Mouse (Mus musculus) embryo, embryonic 11.5 days (tissue): Measurements from ENCODE around the gene Slc6a6.

Source experiments
- DNase-seq: peaks from one replicate; pipeline ENCODE4 v3.0.0-alpha.2; 2012; ENCODE audit warnings: low read depth, low spot score

The Slc6a6 gene

GRCm38 (mm10) chr6:91700823-91701621 lies 17.2 kb downstream of the Slc6a6 start:
- no peak for DNase-seq

GRCm38 (mm10) chr6:91703459-91703858 lies 19.6 kb downstream of the Slc6a6 start:
- DNase-seq = no peak

DNA sequence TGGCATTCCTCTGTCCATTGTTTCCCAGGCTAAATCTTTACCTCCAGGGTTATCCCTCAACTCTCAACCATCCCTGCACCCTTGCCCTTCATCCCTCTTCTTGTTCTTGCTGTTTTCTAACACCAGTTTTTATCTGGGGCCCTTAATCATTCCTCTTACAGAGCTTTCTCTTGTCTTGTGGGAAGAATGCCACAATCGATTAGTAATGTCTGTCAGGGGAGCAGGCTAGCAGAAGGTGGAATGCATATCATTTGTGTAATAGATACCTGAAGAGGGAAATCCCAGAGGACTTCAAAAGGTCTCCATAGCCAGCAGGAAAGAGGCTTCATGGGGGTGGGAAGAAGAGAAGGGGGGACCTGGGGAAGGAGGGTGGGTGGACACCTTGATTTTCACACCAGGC lies 20.6 kb downstream of the Slc6a6 start:
- no peak for DNase-seq

DNA sequence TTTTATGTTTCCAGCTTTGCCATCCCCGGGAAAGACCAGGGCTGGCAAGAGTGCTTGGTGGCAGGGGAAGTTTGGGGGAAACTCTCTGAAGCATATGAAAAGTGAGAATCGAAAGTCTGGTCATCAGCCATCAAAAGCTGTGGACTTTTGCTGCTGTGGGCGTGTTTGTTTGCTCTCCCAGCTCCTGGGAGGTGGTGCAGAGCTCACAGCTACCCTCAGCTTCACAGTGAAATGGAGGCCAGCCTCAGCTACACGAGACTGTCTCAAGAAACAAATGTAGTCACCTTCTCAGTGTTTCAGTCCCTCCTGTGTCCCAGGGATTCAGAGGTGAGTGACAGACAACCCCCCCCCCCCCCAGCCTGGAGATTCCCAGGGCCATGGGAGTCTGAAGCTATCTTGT lies 21.8 kb downstream of the Slc6a6 start:
- no peak for DNase-seq

DNA sequence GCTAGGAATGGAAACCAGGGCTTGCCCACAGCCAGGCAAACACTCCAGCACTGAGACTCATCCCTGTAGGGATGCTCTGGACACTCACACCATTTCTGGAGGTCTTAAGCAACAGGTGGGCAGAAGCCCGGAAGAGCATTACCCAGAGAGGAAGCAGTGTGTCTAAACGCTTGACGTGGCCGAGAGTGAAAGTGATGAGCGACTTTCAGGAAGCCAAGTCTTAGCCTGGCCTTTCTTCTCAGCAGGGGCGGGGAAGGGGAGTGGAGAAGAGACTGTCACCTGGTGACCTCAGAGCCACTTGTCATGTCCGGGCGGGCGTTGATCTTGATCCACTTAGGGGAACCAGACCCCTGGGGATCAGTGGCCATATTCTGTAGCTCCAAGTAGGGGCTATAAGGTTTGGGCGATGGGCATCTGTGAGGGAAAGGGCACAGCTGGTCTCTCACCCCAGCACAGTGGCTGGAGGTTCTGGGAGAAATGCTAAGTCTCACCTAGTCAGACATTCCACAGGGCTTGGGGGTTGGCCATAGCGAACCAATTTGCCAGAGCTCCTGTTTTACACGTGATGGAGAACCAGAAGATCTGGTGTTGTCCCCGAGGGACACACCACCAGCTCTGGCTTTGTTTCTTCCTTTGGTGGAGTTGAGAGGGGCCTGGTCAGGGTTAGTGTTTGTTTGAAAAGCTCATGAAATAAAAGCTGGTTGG lies 22.4 kb downstream of the Slc6a6 start:
- no peak for DNase-seq

GRCm38 (mm10) chr6:91707276-91707885 lies 23.5 kb downstream of the Slc6a6 start:
- no peak for DNase-seq

GRCm38 (mm10) chr6:91707886-91708564 lies 24.2 kb downstream of the Slc6a6 start:
- DNase-seq = no peak

DNA sequence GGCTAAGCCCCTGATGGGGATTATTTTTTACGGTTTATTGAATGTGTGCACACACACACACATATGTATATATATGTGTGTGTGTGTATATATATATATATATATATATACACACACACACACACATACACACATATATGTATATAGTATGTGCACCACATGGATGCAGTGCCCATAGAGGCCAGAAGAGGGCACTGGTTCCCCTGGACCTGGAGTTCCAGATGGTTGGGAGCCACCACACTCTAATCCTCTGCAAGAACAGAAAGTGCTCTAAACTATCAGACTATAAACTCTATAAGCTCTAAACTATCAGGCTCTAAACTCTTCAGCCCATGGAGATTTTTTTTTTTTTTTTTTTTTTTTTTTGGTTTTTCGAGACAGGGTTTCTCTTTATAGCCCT lies 25.1 kb downstream of the Slc6a6 start:
- DNase-seq = no peak

GRCm38 (mm10) chr6:91710345-91710930 lies 26.6 kb downstream of the Slc6a6 start:
- DNase-seq = no peak

- no peak for DNase-seq
Measured at GRCm38 (mm10) chr6:91712097-91712854, 28.4 kb downstream of the Slc6a6 start.

GRCm38 (mm10) chr6:91712855-91713331 lies 29.0 kb downstream of the Slc6a6 start:
- no peak for DNase-seq

GRCm38 (mm10) chr6:91713370-91713896 lies 29.6 kb downstream of the Slc6a6 start:
- DNase-seq = no peak

DNA sequence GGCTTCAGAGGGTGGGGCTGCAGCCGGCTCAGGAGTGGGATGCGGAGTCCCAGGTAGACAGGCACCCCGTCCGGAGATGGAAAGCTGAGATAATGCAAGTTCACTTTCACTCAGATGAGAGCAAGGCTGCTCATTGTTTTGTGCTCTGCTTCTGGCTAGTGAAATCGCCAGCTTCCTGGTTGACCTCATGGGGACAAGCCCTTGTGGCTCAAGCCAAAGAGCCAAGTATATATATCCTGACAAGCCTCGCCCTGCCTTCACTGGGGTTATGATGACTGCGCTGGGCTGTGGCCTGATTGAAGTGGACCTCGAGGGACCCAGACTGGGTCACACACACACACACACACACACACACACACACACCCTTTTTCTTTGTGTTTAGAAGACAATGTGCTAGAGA lies 31.2 kb downstream of the Slc6a6 start:
- no peak for DNase-seq

- DNase-seq = no peak
Measured at GRCm38 (mm10) chr6:91715988-91716810, 32.3 kb downstream of the Slc6a6 start.

- no peak for DNase-seq
Measured at GRCm38 (mm10) chr6:91718067-91718466, 34.2 kb downstream of the Slc6a6 start.

DNA sequence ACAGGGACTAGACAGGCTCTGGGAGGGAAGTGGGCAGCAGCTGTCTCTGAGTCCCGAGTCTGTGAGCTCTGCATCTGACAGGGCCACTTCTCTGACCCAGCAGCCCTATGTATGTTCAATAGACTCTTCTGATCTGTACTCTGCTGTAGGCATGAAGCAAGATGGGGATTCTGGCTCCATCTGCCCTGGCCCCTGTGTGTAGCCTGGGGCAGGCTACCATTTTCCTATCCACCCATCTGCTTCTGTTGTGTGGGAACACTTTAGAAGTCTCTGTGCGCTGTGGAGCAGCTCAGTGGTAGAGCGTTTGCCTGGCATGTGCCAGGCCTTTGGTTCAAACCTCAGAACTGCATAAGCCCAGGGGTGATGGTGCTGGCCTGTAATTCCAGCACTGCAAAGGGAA lies 34.8 kb downstream of the Slc6a6 start:
- no peak for DNase-seq

DNA sequence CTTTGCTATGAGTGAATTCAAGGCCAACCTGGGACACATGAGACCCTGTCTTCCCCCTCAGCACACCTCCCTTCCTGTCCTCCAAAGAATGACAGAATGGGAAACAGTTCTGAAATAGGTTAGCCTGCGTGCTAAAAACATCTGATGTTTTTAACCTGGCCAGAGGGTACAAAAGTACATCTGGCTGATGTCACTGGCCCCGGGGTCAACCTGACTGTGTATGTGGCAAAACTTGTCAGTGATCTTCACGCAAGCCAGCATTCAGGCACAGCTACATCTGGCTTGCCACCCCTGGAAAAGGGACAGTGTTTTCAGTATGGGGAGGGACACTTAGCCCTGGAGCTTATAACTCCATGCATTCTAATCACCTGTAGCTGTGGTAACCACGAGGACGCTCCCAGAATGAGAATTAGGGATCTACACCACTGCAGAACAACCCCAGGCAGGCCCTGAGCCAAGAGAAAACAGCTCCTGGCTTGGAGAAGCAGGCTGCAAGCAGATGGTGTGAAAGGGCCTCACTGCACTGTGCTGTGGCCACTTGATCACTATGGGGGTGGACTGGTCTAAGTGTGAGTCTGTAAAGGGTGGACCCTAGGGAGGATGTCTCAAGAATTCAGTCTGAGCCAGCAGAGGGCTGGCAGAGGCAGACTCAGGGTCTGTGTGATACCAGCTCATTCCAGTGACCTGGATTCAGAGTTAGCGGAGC lies 35.3 kb downstream of the Slc6a6 start:
- no peak for DNase-seq

GRCm38 (mm10) chr6:91719865-91720533 lies 36.1 kb downstream of the Slc6a6 start:
- DNase-seq = no peak
